Mouse (Mus musculus): ENCODE measurements around the gene Atp6v0a1. TPM values are rescaled to one million over a fixed set of nuclear protein-coding genes. Genes with fewer than 3 reads are reported as not detected.

Gene Atp6v0a1
- polyA plus RNA-seq, 1 experiment = 39.7 TPM

DNA sequence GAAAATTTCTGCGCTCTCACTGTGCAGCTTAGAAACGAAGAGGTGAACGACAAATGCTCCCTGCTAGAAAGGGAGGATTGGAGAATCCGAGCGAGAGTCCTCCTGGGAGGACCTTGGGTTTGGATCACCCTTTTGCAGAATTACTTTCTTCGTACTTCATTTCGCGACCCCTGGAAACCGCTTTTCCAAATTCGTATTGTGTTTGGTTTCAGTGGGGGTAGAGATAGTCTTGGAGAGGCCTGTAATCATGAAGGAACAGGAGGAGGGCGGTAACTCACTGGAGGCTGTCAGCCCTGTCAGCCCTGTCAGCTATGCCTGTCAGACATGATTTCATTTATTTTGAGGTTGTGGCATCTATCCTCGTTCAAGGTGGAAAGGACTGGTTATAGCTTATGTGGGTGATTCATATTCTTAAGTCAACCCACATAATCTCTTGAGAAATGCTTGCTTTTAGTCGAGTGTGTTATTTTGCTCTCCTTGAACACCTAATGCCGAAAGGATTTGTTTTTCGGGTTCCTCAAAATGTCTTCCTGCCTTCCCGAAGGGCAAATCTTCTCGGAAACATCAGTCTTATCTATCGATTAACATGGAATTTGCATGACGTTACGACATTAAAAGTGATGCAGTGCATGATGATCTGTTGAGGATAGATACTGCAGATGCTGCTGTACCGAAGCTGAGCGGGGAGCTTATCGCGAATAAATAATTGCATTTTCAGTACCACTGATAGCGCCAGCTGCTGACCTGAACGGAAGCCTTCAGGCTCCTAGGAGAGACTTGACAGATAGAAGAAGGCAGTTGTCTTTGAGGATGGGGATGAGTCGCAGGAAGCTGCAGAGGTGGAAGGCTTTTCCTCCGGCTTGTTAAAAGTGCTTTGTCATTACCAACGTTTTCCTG lies 884 bp downstream of the Atp6v0a1 start:
- no peaks in the 10 kb centered on the region for H3K36me3 ChIP-seq (ENCODE audit: control insufficient read depth, insufficient read depth, low read length)
- no peak for DNase-seq
- H3K27ac ChIP-seq (ENCODE audit: control insufficient read depth, insufficient read depth, low read length) = no peak overlapping the region
- TF ChIP-seq CTCF (IDR thresholded peaks at IDR 0.05; ENCODE audit: borderline replicate concordance, control insufficient read depth, extremely low read depth, insufficient read depth, low read length, poor library complexity) = no peak
- TF ChIP-seq POLR2A (IDR thresholded peaks at IDR 0.05; ENCODE audit: control insufficient read depth, extremely low read depth, insufficient read depth, low read length, poor library complexity) = no peak
- peaks cover 11% of the 10 kb centered on the region; the same call in 1 of the 2 replicates for H3K4me1 ChIP-seq (replicated peaks; ENCODE audit: control insufficient read depth, insufficient read depth, low read length)
- H3K27me3 ChIP-seq (ENCODE audit: control insufficient read depth, insufficient read depth, low read length) = peaks cover 2% of the 10 kb centered on the region; the same call in 1 of the 2 replicates
- whole genome bisulfite sequencing = 3% methylated on average over 29 of the region's 29 CpGs
- H3K4me3 ChIP-seq (ENCODE audit: control insufficient read depth, insufficient read depth, low read length) = 0 out of 2 replicates have a peak overlapping the region, but pooled peaks have one; percentile 35

GRCm38 (mm10) chr11:101011641-101012040 lies 2.4 kb downstream of the Atp6v0a1 start:
- no peaks in the 10 kb centered on the region for H3K36me3 ChIP-seq (ENCODE audit: control insufficient read depth, insufficient read depth, low read length)
- H3K4me3 ChIP-seq (ENCODE audit: control insufficient read depth, insufficient read depth, low read length) = no peak overlapping the region
- WGBS = 87% methylated on average over 6 of the region's 6 CpGs
- DNase-seq = no peak
- TF ChIP-seq POLR2A (IDR thresholded peaks at IDR 0.05; ENCODE audit: control insufficient read depth, extremely low read depth, insufficient read depth, low read length, poor library complexity) (no peak), CTCF (IDR thresholded peaks at IDR 0.05; ENCODE audit: borderline replicate concordance, control insufficient read depth, extremely low read depth, insufficient read depth, low read length, poor library complexity) (no peak)
- H3K4me1 ChIP-seq (replicated peaks; ENCODE audit: control insufficient read depth, insufficient read depth, low read length) = peaks cover 11% of the 10 kb centered on the region; the same call in 1 of the 2 replicates
- no peak overlapping the region for H3K27ac ChIP-seq (ENCODE audit: control insufficient read depth, insufficient read depth, low read length)
- H3K27me3 ChIP-seq (ENCODE audit: control insufficient read depth, insufficient read depth, low read length) = peaks cover 2% of the 10 kb centered on the region; the same call in 1 of the 2 replicates

DNA sequence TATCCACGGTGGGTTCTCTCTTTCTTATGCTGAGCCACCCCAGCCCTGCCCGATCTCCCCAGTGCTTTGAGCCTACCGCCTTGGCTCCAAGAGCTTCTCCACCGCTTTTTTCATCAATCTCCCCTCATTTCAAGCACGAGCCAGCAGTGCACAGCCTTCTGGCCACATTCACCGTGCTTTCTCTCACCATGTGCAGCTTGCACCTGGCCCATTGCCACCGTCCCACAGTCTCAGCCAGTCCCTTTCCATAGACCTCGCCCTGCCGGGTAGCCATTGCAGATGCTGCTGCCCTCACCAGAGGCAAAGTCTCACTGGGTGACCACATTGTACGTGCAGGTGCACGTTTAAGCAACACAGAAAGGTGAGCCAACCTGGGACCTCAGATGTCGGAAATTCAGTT lies 14.1 kb downstream of the Atp6v0a1 start:
- H3K4me1 ChIP-seq (replicated peaks; ENCODE audit: control insufficient read depth, insufficient read depth, low read length) = no peaks in the 10 kb centered on the region
- H3K36me3 ChIP-seq (ENCODE audit: control insufficient read depth, insufficient read depth, low read length) = no peaks in the 10 kb centered on the region
- no peak overlapping the region for H3K27ac ChIP-seq (ENCODE audit: control insufficient read depth, insufficient read depth, low read length)
- H3K4me3 ChIP-seq (ENCODE audit: control insufficient read depth, insufficient read depth, low read length) = no peak overlapping the region
- 94% methylated on average over 12 of the region's 12 CpGs for WGBS
- H3K27me3 ChIP-seq (ENCODE audit: control insufficient read depth, insufficient read depth, low read length) = no peaks in the 10 kb centered on the region
- DNase-seq = no peak
- TF ChIP-seq CTCF (IDR thresholded peaks at IDR 0.05; ENCODE audit: borderline replicate concordance, control insufficient read depth, extremely low read depth, insufficient read depth, low read length, poor library complexity) (no peak), POLR2A (IDR thresholded peaks at IDR 0.05; ENCODE audit: control insufficient read depth, extremely low read depth, insufficient read depth, low read length, poor library complexity) (no peak)

- Histone ChIP-seq H3K4me1 (replicated peaks; ENCODE audit: control insufficient read depth, insufficient read depth, low read length) (no peaks in the 10 kb centered on the region), H3K4me3 (ENCODE audit: control insufficient read depth, insufficient read depth, low read length) (no peak overlapping the region), H3K36me3 (ENCODE audit: control insufficient read depth, insufficient read depth, low read length) (no peaks in the 10 kb centered on the region), H3K27me3 (ENCODE audit: control insufficient read depth, insufficient read depth, low read length) (no peaks in the 10 kb centered on the region), H3K27ac (ENCODE audit: control insufficient read depth, insufficient read depth, low read length) (no peak overlapping the region)
- 98% methylated on average over 4 of the region's 4 CpGs for WGBS
- TF ChIP-seq POLR2A (IDR thresholded peaks at IDR 0.05; ENCODE audit: control insufficient read depth, extremely low read depth, insufficient read depth, low read length, poor library complexity) (no peak), CTCF (IDR thresholded peaks at IDR 0.05; ENCODE audit: borderline replicate concordance, control insufficient read depth, extremely low read depth, insufficient read depth, low read length, poor library complexity) (no peak)
- no peak for DNase-seq
These were observed 14.7 kb downstream of the Atp6v0a1 start for GRCm38 (mm10) chr11:101024001-101024400.

DNA sequence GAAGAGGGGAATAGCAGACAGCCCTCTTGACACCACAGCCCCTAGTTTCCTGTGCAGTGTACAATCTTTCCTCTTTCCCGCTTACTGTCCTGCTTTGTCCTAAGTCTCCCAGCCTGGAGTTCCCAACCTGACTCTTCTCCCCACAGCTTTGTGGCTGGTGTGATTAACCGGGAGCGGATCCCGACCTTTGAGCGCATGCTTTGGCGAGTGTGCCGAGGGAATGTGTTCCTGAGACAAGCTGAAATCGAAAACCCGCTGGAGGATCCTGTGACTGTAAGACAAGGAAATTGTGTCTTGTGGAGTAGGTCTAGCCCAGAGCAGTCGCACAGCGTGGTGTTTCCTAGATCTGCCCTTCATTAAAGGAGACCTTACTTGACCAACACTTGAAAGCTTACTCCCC lies 17.9 kb downstream of the Atp6v0a1 start:
- Histone ChIP-seq H3K27ac (ENCODE audit: control insufficient read depth, insufficient read depth, low read length) (no peak overlapping the region), H3K27me3 (ENCODE audit: control insufficient read depth, insufficient read depth, low read length) (no peaks in the 10 kb centered on the region), H3K4me3 (ENCODE audit: control insufficient read depth, insufficient read depth, low read length) (no peak overlapping the region), H3K36me3 (ENCODE audit: control insufficient read depth, insufficient read depth, low read length) (no peaks in the 10 kb centered on the region), H3K4me1 (replicated peaks; ENCODE audit: control insufficient read depth, insufficient read depth, low read length) (no peaks in the 10 kb centered on the region)
- DNase-seq = no peak
- TF ChIP-seq CTCF (IDR thresholded peaks at IDR 0.05; ENCODE audit: borderline replicate concordance, control insufficient read depth, extremely low read depth, insufficient read depth, low read length, poor library complexity) = no peak
- TF ChIP-seq POLR2A (IDR thresholded peaks at IDR 0.05; ENCODE audit: control insufficient read depth, extremely low read depth, insufficient read depth, low read length, poor library complexity) = no peak
- 98% methylated on average over 11 of the region's 11 CpGs for WGBS

DNA sequence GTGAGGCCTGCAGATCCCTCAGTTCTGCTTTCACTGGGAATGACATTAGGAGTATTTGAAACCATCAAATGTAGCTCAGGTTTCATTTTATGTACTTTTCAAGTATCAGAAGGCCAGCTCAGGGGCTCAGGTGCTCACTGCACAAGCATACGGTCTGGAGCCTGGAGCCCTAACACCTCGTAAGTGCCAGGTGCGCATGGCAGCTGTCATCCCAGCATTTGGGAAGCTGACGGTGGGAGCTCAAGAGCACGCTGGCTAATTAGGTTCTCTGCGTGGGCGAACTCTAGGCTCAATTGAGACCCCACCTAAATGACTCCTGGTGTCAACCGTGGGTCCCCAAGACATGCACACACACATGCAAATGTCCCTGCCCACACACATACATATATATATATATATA lies 20.1 kb downstream of the Atp6v0a1 start:
- H3K36me3 ChIP-seq (ENCODE audit: control insufficient read depth, insufficient read depth, low read length) = no peaks in the 10 kb centered on the region
- 97% methylated on average over 8 of the region's 8 CpGs for WGBS

More for the DNA sequence above, 20.1 kb downstream of the Atp6v0a1 start:
- Histone ChIP-seq H3K27ac (ENCODE audit: control insufficient read depth, insufficient read depth, low read length) (no peak overlapping the region), H3K27me3 (ENCODE audit: control insufficient read depth, insufficient read depth, low read length) (no peaks in the 10 kb centered on the region), H3K4me1 (replicated peaks; ENCODE audit: control insufficient read depth, insufficient read depth, low read length) (no peaks in the 10 kb centered on the region), H3K4me3 (ENCODE audit: control insufficient read depth, insufficient read depth, low read length) (no peak overlapping the region)
- DNase-seq = no peak
- no peak for TF ChIP-seq CTCF (IDR thresholded peaks at IDR 0.05; ENCODE audit: borderline replicate concordance, control insufficient read depth, extremely low read depth, insufficient read depth, low read length, poor library complexity)
- no peak for TF ChIP-seq POLR2A (IDR thresholded peaks at IDR 0.05; ENCODE audit: control insufficient read depth, extremely low read depth, insufficient read depth, low read length, poor library complexity)
